Mouse (Mus musculus) fat pad, adult 2 months (tissue): ENCODE results near the gene Rabep2.

Experiments
- DNase-seq: peaks from one replicate; pipeline ENCODE4 v3.0.0-alpha.2; 2011; ENCODE audit warnings: low read depth, low spot score; ENCODE audit errors: extremely low read depth

The Rabep2 gene

DNA sequence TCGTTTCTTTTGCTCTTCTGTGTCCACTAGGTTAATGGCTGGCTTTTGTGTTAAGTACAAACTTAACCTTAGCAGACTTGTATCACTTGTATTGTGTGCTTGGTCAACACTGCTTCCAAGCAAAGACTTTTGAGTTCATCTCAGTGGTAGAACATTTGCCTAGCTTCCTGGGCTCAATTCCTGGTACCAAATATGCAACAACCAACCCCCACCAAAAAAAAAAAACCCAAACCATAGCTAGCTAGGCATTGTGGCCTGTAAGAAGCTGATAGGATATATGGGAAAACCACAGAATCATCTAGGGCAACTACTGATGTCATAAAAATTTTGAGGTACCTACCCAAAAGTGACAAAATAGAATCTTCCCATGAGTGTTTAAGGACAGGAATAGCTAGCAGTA lies 62.4 kb downstream of the Rabep2 start:
- no peak for DNase-seq

- DNase-seq, result no peak
Observed at GRCm38 (mm10) chr7:126491973-126492372, 63.4 kb downstream of the Rabep2 start.

GRCm38 (mm10) chr7:126494120-126494519 lies 65.6 kb downstream of the Rabep2 start:
- no peak for DNase-seq

- DNase-seq, result no peak
Observed at GRCm38 (mm10) chr7:126496475-126496874, 67.9 kb downstream of the Rabep2 start.

- DNase-seq, result no peak
Observed at GRCm38 (mm10) chr7:126497966-126498365, 69.4 kb downstream of the Rabep2 start.
